Mouse (Mus musculus): ENCODE measurements at regions not wholly inside any gene's neighbourhood (a gene's known extent, or its start where the extent isn't known, plus 50 kb on each side); places are given as distances from the start of the nearest gene placed in this dataset.

GRCm38 (mm10) chr17:51534270-51534669, 298.8 kb downstream of the Satb1 start:
- DNase-seq (ENCODE audit: low spot score in 2 of 2): peak; percentile 10 to 33

DNA sequence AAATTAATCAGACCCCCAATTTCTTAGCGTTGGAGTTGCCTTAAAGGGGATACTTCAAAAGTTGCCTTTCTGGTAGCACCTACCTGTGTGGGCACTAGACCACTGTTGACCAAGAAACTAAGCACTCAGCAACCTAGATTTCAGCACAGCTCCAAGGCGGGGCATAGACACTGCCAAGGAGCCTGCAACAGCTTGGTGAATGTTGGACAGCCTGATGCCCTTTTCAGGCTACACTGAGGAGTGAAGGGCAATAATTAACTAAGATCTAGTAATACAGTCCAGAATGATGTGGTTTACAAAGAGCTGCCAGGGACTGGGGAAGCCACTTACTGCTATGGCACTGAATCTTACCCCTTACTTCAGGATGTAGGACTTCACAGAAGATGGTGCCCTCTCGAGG, 304.9 kb downstream of the Satb1 start:
- DNase-seq (ENCODE audit: low spot score in 2 of 2): no peak

GRCm38 (mm10) chr17:51526881-51527280, 306.2 kb downstream of the Satb1 start:
- no peak for DNase-seq (ENCODE audit: low spot score in 2 of 2)

GRCm38 (mm10) chr17:51526464-51526863, 306.6 kb downstream of the Satb1 start:
- DNase-seq (ENCODE audit: low spot score in 2 of 2): no peak

- no peak for DNase-seq (ENCODE audit: low spot score in 2 of 2)
These were observed 307.1 kb downstream of the Satb1 start for GRCm38 (mm10) chr17:51526021-51526420.

DNA sequence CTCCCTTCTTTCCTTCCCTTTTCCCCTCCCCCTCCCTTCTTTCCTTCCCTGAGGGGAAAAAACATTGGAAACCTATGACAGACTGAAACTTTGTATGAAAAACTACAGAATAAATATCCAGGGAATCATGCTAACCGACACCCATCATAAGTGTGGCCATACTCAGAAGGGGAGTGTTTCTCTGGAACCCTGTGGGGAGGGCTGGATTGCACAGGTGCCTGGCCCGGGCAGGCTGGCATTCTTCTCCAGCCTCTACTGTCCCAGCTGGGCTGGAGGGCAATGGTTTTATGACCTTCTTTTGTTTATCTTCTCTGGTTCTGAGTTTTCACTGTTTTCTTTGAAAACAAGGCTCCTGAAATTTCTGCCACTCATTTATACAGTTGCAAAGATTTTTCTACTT, 307.9 kb downstream of the Satb1 start:
- no peak for DNase-seq (ENCODE audit: low spot score in 2 of 2)

DNA sequence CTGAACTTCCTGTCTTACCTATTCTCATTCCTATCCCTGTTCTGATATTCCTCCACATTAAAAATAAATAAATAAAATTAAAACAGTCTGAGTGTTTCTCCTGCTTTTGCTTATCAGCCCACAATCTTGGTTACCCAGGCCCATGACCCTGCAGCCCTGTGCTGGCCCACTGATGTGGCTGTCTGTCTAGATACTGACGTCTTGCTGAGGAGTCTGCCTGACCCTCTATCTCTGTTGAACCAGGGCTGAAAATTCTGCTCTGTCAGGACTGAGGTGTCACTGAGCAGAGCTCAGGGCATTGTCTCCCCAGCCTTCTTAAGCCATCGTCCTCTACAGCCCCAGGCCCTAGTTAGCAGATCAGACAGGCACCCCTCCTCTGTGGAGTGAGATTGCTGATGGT, 321.2 kb downstream of the Satb1 start:
- DNase-seq (ENCODE audit: low spot score in 2 of 2): no peak

- DNase-seq (ENCODE audit: low spot score in 2 of 2): peak in 1 of 2 experiments; percentile 27
These were observed 321.6 kb upstream of the Tbc1d5 start for GRCm38 (mm10) chr17:51500751-51501150.

DNA sequence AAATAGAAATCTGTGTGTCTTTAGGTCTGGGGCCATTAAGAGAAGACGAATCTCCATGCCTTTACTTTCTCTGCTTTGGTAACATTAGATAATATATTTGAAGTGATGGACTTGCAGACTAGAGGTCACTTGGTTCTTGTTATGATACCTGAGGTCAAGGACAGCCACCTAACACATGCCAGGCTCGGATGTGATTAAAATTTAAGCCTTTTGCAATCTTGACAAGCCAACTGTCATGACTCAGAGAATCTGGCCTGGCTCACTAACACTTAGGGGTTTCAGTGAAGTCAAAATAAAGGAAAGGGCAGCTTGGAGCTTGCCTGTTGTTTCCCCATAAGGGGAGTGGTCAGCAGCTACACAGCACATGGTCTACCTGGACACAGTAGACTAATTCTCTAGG, 320.4 kb upstream of the Tbc1d5 start:
- DNase-seq (ENCODE audit: low spot score in 2 of 2): no peak

GRCm38 (mm10) chr17:51495038-51495437, 315.9 kb upstream of the Tbc1d5 start:
- no peak for DNase-seq (ENCODE audit: low spot score in 2 of 2)

- no peak for DNase-seq (ENCODE audit: low spot score in 2 of 2)
These were observed 310.2 kb upstream of the Tbc1d5 start for GRCm38 (mm10) chr17:51489386-51489785.

DNA sequence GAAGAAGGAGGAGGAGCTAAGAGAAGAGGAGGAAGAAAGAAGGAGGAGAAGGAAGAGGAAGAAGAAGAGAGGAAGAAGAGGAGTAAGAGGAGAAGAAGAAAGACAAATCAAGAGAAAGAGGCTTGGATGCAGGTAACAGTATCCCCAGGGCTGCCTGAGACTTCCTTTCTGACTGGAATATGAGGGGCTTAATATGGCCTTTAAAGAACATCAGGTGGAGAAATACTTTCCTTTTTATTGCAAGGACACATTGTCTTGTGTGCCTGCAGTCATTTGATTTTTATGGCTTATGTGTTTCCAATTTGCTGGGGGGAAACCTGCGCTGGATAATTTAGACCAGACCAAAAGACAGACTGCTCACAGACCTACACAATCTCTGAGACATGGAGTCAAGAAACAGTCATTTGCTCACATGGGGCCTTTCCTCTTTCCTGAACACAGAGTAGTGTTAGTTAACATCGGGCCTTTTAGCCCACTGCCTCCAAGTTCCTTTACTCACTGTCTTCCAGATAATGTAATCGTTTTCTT, 308.8 kb upstream of the Tbc1d5 start:
- DNase-seq (ENCODE audit: low spot score in 2 of 2): no peak

DNA sequence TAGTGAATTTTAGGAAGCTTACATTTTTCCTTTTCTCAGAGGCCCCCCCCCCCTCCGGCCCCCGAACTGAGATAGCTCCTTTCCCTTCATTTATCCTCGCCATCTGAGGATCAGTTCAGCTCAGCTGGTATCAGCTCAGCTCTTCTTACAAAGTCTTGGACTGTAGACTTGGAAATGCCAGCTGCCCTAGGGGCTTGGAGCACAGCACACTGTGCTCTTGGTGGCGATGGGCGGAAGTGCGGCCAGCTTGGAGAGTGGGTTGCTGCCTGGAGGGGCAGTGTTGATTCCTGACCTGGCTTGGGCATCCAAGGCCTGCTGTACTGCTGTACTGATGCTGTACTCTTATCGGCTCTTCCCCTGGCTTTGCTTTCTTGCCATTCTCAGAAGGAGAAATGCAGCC, 298.7 kb upstream of the Tbc1d5 start:
- DNase-seq (ENCODE audit: low spot score in 2 of 2): no peak

GRCm38 (mm10) chr17:51477404-51477803, 298.3 kb upstream of the Tbc1d5 start:
- no peak for DNase-seq (ENCODE audit: low spot score in 2 of 2)

GRCm38 (mm10) chr17:51462137-51462880, 283.2 kb upstream of the Tbc1d5 start:
- no peak for DNase-seq (ENCODE audit: low spot score in 2 of 2)

- peak in 1 of 2 experiments; percentile 5 for DNase-seq (ENCODE audit: low spot score in 2 of 2)
These were observed 282.1 kb upstream of the Tbc1d5 start for GRCm38 (mm10) chr17:51461248-51461647.

- DNase-seq (ENCODE audit: low spot score in 2 of 2): no peak
These were observed 280.0 kb upstream of the Tbc1d5 start for GRCm38 (mm10) chr17:51459119-51459518.

DNA sequence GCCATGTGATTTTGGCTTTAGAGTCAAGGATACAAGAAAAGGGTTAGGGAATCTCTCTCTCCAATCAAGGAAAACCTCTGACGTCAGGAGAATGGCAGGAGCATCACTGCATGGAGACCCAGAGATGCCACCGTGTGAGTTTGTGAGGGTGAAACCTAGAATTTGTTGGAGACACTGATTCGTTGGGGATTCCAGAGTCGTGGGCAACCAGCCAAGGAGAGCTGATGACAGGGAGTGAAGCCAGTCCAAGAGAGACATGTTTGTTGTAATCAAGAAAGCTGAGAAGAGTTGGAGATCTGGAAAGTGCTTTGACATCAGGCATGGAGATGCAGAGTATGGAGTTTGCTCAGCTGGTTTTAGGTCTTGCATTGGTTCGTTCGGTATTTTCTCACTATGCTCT, 236.6 kb upstream of the Tbc1d5 start:
- no peak for DNase-seq (ENCODE audit: low spot score in 2 of 2)

GRCm38 (mm10) chr17:51414304-51414703, 235.2 kb upstream of the Tbc1d5 start:
- DNase-seq (ENCODE audit: low spot score in 2 of 2): no peak

- no peak for DNase-seq (ENCODE audit: low spot score in 2 of 2)
These were observed 234.6 kb upstream of the Tbc1d5 start for GRCm38 (mm10) chr17:51413741-51414140.

GRCm38 (mm10) chr17:51411545-51412094, 232.5 kb upstream of the Tbc1d5 start:
- peak in 1 of 2 experiments; percentile 17 for DNase-seq (ENCODE audit: low spot score in 2 of 2)

DNA sequence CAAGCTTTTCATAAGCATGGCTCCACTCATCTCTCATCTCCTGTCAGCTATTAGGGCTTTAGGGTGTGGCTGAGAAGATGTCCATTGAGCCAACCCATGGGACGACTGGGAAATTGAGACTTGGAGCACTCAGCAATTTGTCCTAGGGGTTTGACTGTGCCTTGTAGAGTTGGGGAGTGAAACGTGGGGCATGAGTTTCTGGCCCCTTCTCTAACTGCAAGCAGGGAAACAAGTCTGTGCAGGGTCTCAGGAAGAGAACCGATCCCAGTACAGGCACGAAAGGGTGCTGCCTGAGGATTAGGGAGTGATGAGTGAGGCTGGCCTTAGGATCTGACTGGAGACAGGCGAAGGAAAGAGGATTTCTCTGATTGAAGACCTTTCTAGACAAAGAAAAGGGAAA, 229.7 kb upstream of the Tbc1d5 start:
- DNase-seq (ENCODE audit: low spot score in 2 of 2): no peak

DNA sequence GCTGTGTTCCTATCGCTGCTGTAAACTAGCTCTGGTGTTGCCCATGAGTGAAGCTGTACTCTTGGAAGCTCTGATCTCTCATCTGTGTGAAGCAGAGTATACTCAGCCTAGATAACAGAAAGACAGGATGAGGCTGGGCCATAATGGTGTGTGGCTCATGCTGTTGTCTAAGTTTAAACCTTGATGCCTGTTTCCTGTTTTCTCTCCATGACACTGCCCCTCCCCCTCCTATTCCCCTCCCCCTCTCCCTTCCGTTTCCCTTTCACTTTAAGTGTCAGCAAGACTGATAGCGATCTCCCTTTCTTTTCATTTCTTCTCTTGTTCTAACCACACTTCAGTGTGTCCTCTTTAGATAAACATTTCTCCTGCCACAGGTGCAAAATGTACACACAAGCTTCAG, 229.2 kb upstream of the Tbc1d5 start:
- no peak for DNase-seq (ENCODE audit: low spot score in 2 of 2)

All from left cerebral cortex, adult 18-20 months (tissue).